Mouse (Mus musculus): ENCODE measurements around the gene Nolc1.

DNA sequence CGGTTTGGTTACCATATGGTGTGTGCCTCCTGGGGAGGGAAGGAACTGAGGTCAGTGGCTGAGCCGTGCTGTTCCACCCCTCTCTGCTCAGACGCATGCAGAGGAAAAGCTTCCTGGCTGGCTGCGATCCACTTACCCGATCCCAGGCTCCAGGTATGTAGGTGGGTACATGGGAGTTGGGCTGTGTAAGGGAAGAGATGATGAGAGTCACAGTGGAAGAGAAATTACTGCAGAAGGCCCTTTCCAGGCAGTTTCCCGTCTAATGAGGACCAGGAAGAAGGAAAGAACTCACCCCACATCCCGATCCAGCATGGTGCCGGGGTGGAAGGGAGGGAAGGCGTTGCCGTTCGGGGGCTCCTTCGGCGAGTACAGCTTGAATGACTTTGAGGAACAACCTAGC lies 39.7 kb upstream of the Nolc1 start:
- TF ChIP-seq POLR2A (IDR thresholded peaks at IDR 0.05; ENCODE audit: borderline replicate concordance, insufficient read depth, low read length) (no peak), CTCF (IDR thresholded peaks at IDR 0.05; ENCODE audit: borderline replicate concordance, insufficient read depth, low read depth, low read length) (no peak)
